Mouse (Mus musculus) C2C12 (cell line): ENCODE results near the gene Rlf. TPM values are rescaled to one million over a fixed set of nuclear protein-coding genes. Genes with fewer than 3 reads are reported as not detected.
"Not testable (repeated sequence)": the region's sequence is repeated elsewhere in the genome, so short reads cannot be mapped to it uniquely, and the experiment has no call there.

Source experiments
- H3K27me3 ChIP-seq: one replicate; pipeline ENCODE4 v1.6.1; 2011; ENCODE audit not compliant: control insufficient read depth, insufficient read depth, insufficient read length
- H3K36me3 ChIP-seq: one replicate; pipeline ENCODE4 v1.6.1; 2011; ENCODE audit not compliant: control insufficient read depth, insufficient read depth
- H3K4me3 ChIP-seq: one replicate; pipeline ENCODE4 v1.5.1; 2011; ENCODE audit warnings: mild to moderate bottlenecking, control low read depth; ENCODE audit not compliant: poor library complexity, insufficient read depth, severe bottlenecking
- H3K79me2 ChIP-seq: one replicate; pipeline ENCODE4 v1.6.1; 2011; ENCODE audit not compliant: control insufficient read depth, insufficient read depth
- H3K79me3 ChIP-seq: one replicate; pipeline ENCODE4 v1.6.1; 2011; ENCODE audit warnings: low read depth, control low read depth
- H3ac ChIP-seq: one replicate; pipeline ENCODE3; 2011; ENCODE audit warnings: low read depth; ENCODE audit not compliant: control insufficient read depth, insufficient read length
- CEBPB ChIP-seq: IDR thresholded peaks from one replicate; pipeline ENCODE4 v1.6.1; 2011; ENCODE audit warnings: low read depth, mild to moderate bottlenecking, control low read depth, moderate library complexity
- CTCF ChIP-seq: IDR thresholded peaks from one replicate; pipeline ENCODE4 v1.5.1; 2011; ENCODE audit not compliant: control insufficient read depth, insufficient read depth, insufficient read length
- FOSL1 ChIP-seq: IDR thresholded peaks from one replicate; pipeline ENCODE4 v1.8.0; 2011; ENCODE audit warnings: mild to moderate bottlenecking, low read length; ENCODE audit not compliant: poor library complexity, insufficient read depth, severe bottlenecking
- MAX ChIP-seq: IDR thresholded peaks from one replicate; pipeline ENCODE4 v1.6.1; 2011; ENCODE audit warnings: mild to moderate bottlenecking, control low read depth
- MYOD1 ChIP-seq: IDR thresholded peaks from one replicate; pipeline ENCODE4 v1.6.1; 2011; ENCODE audit warnings: low read depth; ENCODE audit not compliant: control insufficient read depth, insufficient read length
- MYOG ChIP-seq: IDR thresholded peaks from one replicate; pipeline ENCODE4 v1.6.1; 2011; ENCODE audit not compliant: control insufficient read depth, insufficient read length; ENCODE audit errors: extremely low read depth
- USF1 ChIP-seq: IDR thresholded peaks from one replicate; pipeline ENCODE4 v1.6.1; 2011; ENCODE audit warnings: low read depth, mild to moderate bottlenecking, control low read depth, moderate library complexity
- polyA plus RNA-seq: library from polyadenylated mRNA; unstranded; fragments of >200 nt; fragmentation: generic; extraction: Trizol; gene quantifications from one replicate; pipeline ENCODE4 v1.2.1, GENCODE M21; 2012; ENCODE audit warnings: missing spikeins

Rlf gene
- polyA plus RNA-seq, 1 experiment, result 3.0 TPM

DNA sequence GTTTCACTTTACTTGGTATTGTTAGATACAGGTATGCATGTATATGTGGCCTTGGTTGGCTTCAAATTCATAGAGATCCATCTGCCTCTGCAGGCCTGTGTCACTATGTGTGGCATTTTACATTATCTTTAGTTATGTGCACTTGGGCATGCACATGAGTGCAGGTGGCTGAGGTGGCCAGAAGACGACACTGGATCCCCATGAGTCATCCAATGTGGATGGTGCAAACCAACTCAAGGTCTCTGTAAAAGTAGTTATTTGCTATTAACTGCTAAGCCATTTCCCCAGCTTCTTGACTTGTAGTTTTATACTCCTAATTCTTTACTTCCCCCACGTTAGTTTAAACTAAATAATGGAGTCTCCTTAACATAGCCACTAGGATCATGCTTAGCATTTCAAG, 22.6 kb downstream of the Rlf start:
- no peaks in the 10 kb centered on the region for H3K27me3 ChIP-seq
- no peak overlapping the region for H3K4me3 ChIP-seq
- TF ChIP-seq FOSL1 (no peak), CTCF (no peak), MYOD1 (no peak), MYOG (no peak), USF1 (no peak), CEBPB (no peak)
- H3K79me2 ChIP-seq, result peaks cover 99% of the 10 kb centered on the region
- H3K79me3 ChIP-seq, result peaks cover 71% of the 10 kb centered on the region
- no peak overlapping the region for H3ac ChIP-seq
- H3K36me3 ChIP-seq, result peaks cover 36% of the 10 kb centered on the region

DNA sequence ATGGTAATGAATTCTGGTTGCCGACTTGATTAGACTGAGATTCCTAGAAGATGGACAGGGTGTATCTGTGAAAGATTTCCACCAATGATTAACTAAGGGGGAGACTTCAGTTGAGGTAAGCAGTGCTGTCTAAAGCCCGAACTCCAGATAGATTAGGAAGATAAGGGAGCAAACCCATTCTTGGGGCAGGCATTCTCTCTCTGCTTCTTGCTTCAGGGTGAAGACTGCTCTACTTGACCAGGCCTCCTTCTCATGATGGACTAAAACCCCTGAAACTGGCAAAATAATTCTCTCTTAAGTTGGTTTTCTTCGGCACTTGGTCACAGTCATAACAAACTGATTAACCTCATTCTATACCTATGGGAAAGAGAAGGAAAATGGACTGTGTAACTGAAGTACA, 25.5 kb downstream of the Rlf start:
- peaks cover 56% of the 10 kb centered on the region for H3K36me3 ChIP-seq
- TF ChIP-seq USF1 (no peak), MYOG (no peak), CTCF (no peak), CEBPB (no peak), FOSL1 (no peak), MAX (no peak), MYOD1 (no peak)

DNA sequence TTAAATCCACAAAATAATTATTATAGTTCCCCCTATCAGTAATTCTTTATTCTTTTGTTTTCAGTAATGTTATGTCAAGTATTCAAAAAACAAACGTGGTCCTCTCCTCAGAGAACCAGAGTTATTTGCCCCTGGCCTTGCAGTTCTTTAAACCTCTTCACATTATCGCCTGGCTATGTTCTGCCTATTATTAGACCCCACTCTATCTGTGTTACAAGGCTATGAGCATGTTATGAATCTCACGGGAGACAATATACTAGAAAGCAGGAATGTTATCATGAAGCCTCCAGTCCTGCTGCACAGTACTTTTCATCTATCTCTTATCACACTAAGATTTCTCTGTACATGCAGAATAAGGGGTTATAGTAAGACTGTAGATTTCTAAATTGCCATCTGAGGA, 35.2 kb downstream of the Rlf start:
- H3K79me3 ChIP-seq, result peaks cover 5% of the 10 kb centered on the region
- H3ac ChIP-seq, result no peak overlapping the region
- no peak overlapping the region for H3K4me3 ChIP-seq
- TF ChIP-seq FOSL1 (no peak), CEBPB (no peak), MYOG (no peak), CTCF (no peak), USF1 (no peak), MYOD1 (no peak), MAX (no peak)
- peaks cover 19% of the 10 kb centered on the region for H3K79me2 ChIP-seq
- H3K36me3 ChIP-seq, result peaks cover 39% of the 10 kb centered on the region
- H3K27me3 ChIP-seq, result no peaks in the 10 kb centered on the region

More for the DNA sequence above, 25.5 kb downstream of the Rlf start:
- Histone ChIP-seq H3K27me3 (no peaks in the 10 kb centered on the region), H3ac (no peak overlapping the region), H3K4me3 (no peak overlapping the region), H3K79me3 (peaks cover 47% of the 10 kb centered on the region), H3K79me2 (peaks cover 89% of the 10 kb centered on the region)

- H3K36me3 ChIP-seq, result peaks cover 63% of the 10 kb centered on the region
- TF ChIP-seq MYOD1 (no peak), CTCF (no peak), FOSL1 (no peak), MYOG (no peak), CEBPB (no peak), USF1 (no peak), MAX (no peak)
- H3K79me2 ChIP-seq, result no peaks in the 10 kb centered on the region
- no peaks in the 10 kb centered on the region for H3K79me3 ChIP-seq
- H3K27me3 ChIP-seq, result no peaks in the 10 kb centered on the region
- H3ac ChIP-seq, result no peak overlapping the region
- H3K4me3 ChIP-seq, result no peak overlapping the region
These were observed 47.2 kb downstream of the Rlf start for GRCm38 (mm10) chr4:121167656-121168055.

- not testable (repeated sequence) for H3K79me2 ChIP-seq, H3K27me3 ChIP-seq, H3K79me3 ChIP-seq, H3K4me3 ChIP-seq, H3ac ChIP-seq
- H3K36me3 ChIP-seq, result peaks cover 67% of the 10 kb centered on the region
These were observed 48.2 kb downstream of the Rlf start for GRCm38 (mm10) chr4:121166697-121167096.

- peaks cover 52% of the 10 kb centered on the region for H3K36me3 ChIP-seq
- peaks cover 6% of the 10 kb centered on the region for H3K79me2 ChIP-seq
- H3K4me3 ChIP-seq, result no peak overlapping the region
- peaks cover 2% of the 10 kb centered on the region for H3K79me3 ChIP-seq
- no peaks in the 10 kb centered on the region for H3K27me3 ChIP-seq
- TF ChIP-seq FOSL1, result no peak
- no peak for TF ChIP-seq CEBPB
- no peak for TF ChIP-seq MYOG
- no peak for TF ChIP-seq CTCF
- TF ChIP-seq MYOD1, result no peak
- TF ChIP-seq USF1, result no peak
- no peak for TF ChIP-seq MAX
- no peak overlapping the region for H3ac ChIP-seq
These were observed 51.3 kb downstream of the Rlf start for GRCm38 (mm10) chr4:121163501-121164030.
